Mouse (Mus musculus) hindbrain, embryonic 11.5 days (tissue): Measurements from ENCODE around the gene Adamts16. TPM values are rescaled to one million over a fixed set of nuclear protein-coding genes. Genes with fewer than 3 reads are reported as not detected.
"Not testable (repeated sequence)": the region's sequence is repeated elsewhere in the genome, so short reads cannot be mapped to it uniquely, and the experiment has no call there.

ENCODE experiments used
- ATAC-seq: fragments of 200-750 bp; cut with Nextera tagmentation; 2 replicates; pipeline ENCODE4 v1.8.0; 2017; ENCODE audit warnings: mild to moderate bottlenecking, moderate TSS enrichment, moderate library complexity; ENCODE audit not compliant: low FRiP score
- DNase-seq: peaks from one replicate; pipeline ENCODE4 v3.0.0-alpha.2; 2015; ENCODE audit warnings: low spot score
- H3K27ac ChIP-seq: fragments of 300-500 bp; sonication (generic); 2 replicates; pipeline ENCODE4 v1.5.1; 2014; ENCODE audit warnings: mild to moderate bottlenecking, low read depth, low read length
- H3K27me3 ChIP-seq: fragments of 300-500 bp; sonication (generic); 2 replicates; pipeline ENCODE4 v1.6.1; 2014; ENCODE audit warnings: mild to moderate bottlenecking, low read length, moderate library complexity, mixed read lengths; ENCODE audit not compliant: control insufficient read depth, insufficient read depth
- H3K36me3 ChIP-seq: fragments of 300-500 bp; sonication (generic); 2 replicates; pipeline ENCODE4 v1.6.1; 2014; ENCODE audit warnings: mild to moderate bottlenecking, low read length, moderate library complexity, mixed read lengths; ENCODE audit not compliant: control insufficient read depth, insufficient read depth
- H3K4me1 ChIP-seq: fragments of 300-500 bp; sonication (generic); replicated peaks from 2 replicates; pipeline ENCODE4 v1.6.1; 2014; ENCODE audit warnings: low read length, mixed read lengths; ENCODE audit not compliant: control insufficient read depth, insufficient read depth
- H3K4me2 ChIP-seq: fragments of 300-500 bp; sonication (generic); replicated peaks from 2 replicates; pipeline ENCODE4 v1.6.1; 2014; ENCODE audit warnings: mild to moderate bottlenecking, low read depth, low read length
- H3K4me3 ChIP-seq: fragments of 300-500 bp; sonication (generic); 2 replicates; pipeline ENCODE4 v1.5.1; 2014; ENCODE audit warnings: low read depth, low read length
- H3K9ac ChIP-seq: fragments of 300-500 bp; sonication (generic); 2 replicates; pipeline ENCODE4 v1.6.1; 2014; ENCODE audit warnings: low read depth, low read length
- H3K9me3 ChIP-seq: fragments of 300-500 bp; sonication (generic); 2 replicates; pipeline ENCODE4 v1.6.1; 2016; ENCODE audit warnings: low read length; ENCODE audit not compliant: control insufficient read depth
- WGBS: fragments of 180-500 bp; shearing (Covaris S2); extraction: QIAGEN DNeasy Blood & Tissue Kit; methylation state at CpG from one replicate; pipeline ENCODE4 v1.1.7; 2014; 5-methylcytosine and 5-hydroxymethylcytosine counted together
- polyA plus RNA-seq: library from polyadenylated mRNA; unstranded; fragments of >200 nt; fragmentation: Nextera tagmentation; extraction: Ambion mirVana; gene quantifications from 2 replicates; pipeline ENCODE4 v1.2.1, GENCODE M21; 2014

The Adamts16 gene
- 1.1 TPM in 2 replicates for polyA plus RNA-seq

DNA sequence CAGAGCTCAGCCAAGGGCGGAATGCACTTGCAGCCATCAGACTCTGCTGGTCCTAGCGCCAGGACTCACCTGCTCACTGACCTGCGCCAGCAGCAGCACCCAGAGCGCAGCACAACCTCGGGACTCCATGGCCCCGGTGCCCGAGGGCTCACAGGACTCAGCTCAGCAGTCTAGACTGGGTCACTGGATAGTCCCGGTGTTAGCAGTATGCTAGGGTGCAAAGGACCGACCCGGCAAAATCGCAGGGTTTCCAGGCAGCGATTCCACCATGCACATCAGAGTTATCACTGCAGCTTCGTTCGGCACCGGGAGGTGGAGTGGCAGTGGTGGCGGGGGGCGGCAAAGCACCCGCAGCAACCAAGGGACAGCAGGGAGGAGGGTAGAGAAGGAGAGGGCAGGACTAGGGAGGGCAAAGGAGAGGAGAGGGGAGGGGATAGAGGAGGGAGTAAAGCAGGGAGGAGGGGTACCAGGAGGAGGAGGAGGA is at the start of gene Adamts16:
Adamts16 (minus strand) TSS at position 391 of the 484 bp plus-strand sequence.
- 0 out of 2 replicates have a peak, but pooled peaks cover 2% of the 10 kb centered on the region for H3K4me1 ChIP-seq
- peak within 1 kb of the TSS; percentile 19 for H3K4me3 ChIP-seq
- H3K4me2 ChIP-seq: peak within 1 kb of the TSS; percentile 52
- H3K36me3 ChIP-seq: no peaks in the 10 kb centered on the region
- 0 out of 2 replicates have a peak within 1 kb of the TSS, but pooled peaks have one; percentile 21 for H3K9ac ChIP-seq
- peak; percentile 32 for DNase-seq
- no peaks in the 10 kb centered on the region for H3K9me3 ChIP-seq
- ATAC-seq: peak; percentile 59
- peaks cover 13% of the 10 kb centered on the region; the same call in 1 of the 2 replicates for H3K27me3 ChIP-seq
- no peak within 1 kb of the TSS for H3K27ac ChIP-seq
- WGBS: 1% methylated on average over 18 of the region's 18 CpGs

DNA sequence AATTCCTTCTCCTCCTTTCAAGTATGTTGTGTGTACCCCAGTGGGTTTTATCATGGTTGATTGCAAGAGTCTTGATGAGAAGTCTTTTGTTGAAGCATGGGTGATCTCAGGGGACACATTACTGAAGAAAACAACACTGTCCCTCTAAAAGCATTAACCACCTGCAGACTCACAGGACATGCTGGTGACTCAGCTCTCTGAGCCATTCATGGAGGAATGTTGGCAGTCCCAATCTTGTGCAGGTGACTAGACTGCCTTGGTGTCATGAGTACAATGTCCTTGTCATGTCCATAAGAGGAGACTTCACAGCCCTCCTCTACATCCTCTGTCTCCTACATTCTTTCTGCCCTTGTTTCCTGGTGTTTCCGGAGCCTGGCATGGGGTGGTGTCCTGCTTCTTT is 45.5 kb upstream of the Adamts16 start:
- Histone ChIP-seq H3K27me3 (no peaks in the 10 kb centered on the region), H3K4me1 (no peaks in the 10 kb centered on the region), H3K36me3 (no peaks in the 10 kb centered on the region), H3K9ac (no peak overlapping the region), H3K4me2 (no peak overlapping the region), H3K27ac (no peak overlapping the region), H3K4me3 (no peak overlapping the region), H3K9me3 (no peaks in the 10 kb centered on the region)
- 90% methylated on average over 1 of the region's 1 CpGs for WGBS
- ATAC-seq: no peak
- DNase-seq: no peak

DNA sequence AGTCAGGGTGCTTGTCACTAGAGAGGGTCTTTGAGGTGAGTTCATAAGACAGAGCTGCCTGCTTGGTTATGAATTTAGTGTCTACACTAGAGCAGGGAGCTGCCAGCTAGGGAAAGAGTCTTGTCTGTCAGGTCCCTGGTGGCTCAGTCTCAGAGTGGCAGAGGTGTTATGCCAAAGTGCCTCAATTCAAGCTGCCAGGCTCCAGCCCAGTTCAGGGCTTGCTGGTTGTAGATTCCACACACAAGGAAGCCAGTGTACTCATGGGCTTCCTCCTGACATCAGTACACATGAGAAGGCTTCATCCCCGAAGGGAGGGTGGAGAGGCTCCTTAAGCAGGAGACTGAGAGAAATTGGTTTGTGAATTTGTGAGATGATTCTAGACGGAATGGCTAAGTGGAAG is 43.4 kb upstream of the Adamts16 start:
- Histone ChIP-seq H3K9me3 (no peaks in the 10 kb centered on the region), H3K4me2 (no peak overlapping the region), H3K9ac (no peak overlapping the region), H3K27ac (no peak overlapping the region), H3K4me1 (no peaks in the 10 kb centered on the region), H3K27me3 (no peaks in the 10 kb centered on the region), H3K4me3 (no peak overlapping the region), H3K36me3 (no peaks in the 10 kb centered on the region)
- WGBS: 86% methylated on average over 2 of the region's 2 CpGs
- ATAC-seq: no peak
- DNase-seq: no peak

DNA sequence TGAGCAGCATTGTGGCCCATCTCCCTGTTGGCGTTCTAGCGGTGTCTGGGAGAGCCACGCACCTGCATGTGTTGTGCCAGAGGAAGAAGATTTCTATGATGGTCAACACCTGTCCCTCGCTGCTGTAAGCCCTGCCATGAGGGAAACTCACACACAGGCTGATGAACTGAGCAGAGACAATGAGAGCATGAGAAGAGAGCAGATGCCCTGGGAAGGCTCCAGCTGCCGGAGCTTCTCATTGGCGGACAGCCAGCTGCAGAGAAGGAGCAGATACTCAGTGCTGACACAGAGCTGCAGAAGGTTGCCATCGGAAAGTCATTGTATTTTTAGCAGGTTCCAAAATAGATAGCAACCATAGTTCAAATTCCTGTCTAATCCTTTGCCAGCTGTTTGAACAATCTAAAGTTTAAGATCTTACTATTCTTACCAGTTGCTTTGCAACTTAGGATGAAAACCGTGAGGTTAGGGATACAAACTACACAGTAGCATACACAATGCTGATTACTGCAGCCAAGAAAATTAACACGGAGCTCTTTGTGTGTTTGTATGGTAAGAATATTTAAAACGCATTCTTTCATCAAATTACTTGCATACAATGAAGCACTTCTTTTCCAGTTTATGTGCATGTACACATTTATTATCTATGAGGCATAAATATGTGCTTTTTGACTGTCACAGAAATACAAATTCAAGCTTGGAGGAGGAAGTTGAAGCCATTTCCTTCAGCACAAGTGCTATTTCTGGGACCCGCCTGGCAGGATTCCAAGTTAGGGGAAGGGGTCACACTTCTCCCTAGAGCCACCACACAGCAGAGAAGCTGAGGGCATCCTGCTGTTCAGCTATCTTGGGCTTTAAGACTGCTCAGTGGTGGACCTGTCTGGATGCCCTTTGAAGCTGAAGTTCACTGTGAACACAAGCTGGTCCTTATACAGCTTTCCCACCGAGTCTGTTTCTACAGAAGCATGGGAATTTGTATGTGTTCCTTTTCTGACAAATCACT is 42.6 kb upstream of the Adamts16 start:
- Histone ChIP-seq H3K4me2 (no peak overlapping the region), H3K27me3 (no peaks in the 10 kb centered on the region), H3K4me1 (no peaks in the 10 kb centered on the region), H3K9ac (no peak overlapping the region), H3K36me3 (no peaks in the 10 kb centered on the region), H3K4me3 (no peak overlapping the region), H3K27ac (no peak overlapping the region), H3K9me3 (no peaks in the 10 kb centered on the region)
- ATAC-seq (no peak), DNase-seq (no peak)
- 78% methylated on average over 12 of the region's 12 CpGs for WGBS

DNA sequence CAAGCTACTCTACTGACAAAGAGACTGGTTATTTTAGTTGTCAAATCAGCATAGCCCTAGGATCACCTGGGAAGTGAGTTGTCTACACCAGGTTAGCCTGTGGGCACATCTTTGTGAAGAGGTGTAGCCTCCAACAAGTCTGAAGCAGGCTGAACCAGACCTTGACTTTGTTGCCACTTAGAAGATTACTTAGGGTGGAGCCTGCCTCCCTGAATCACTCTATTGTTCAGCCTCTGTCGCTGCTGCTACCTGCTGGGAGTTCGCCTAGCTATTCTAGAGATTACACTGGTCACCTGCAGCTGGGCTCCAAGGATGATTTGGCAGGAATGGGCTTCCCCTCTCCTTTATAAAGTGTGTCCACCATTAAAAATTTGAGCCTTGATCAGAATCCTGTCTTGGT is 38.4 kb upstream of the Adamts16 start:
- 33% methylated on average over 2 of the region's 2 CpGs for WGBS
- not testable (repeated sequence) for H3K4me2 ChIP-seq, ATAC-seq, H3K9ac ChIP-seq, H3K4me1 ChIP-seq, H3K9me3 ChIP-seq, H3K36me3 ChIP-seq, H3K27me3 ChIP-seq, H3K27ac ChIP-seq, H3K4me3 ChIP-seq, DNase-seq

DNA sequence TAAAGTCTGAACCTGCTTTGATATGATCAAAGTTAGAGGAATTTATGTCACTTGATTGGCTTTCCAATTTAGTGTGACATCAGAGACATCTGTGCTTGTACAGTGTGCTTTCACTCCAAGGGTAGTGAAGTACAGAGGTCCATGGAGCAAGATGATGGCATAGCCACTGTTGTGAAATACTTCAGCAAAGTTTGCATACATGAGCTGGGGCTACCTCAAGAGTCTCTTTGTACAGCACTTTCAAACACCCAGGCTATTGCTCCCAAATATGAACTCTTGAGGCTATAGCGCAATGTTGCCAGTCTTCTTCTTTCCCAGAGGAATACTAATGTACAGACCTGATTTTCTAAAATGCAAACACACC is 35.9 kb upstream of the Adamts16 start:
- H3K36me3 ChIP-seq: no peaks in the 10 kb centered on the region
- H3K27ac ChIP-seq: no peak overlapping the region
- DNase-seq: no peak
- WGBS: 97% methylated on average over 1 of the region's 1 CpGs
- no peaks in the 10 kb centered on the region for H3K27me3 ChIP-seq
- H3K4me1 ChIP-seq: no peaks in the 10 kb centered on the region
- no peak overlapping the region for H3K4me3 ChIP-seq
- no peak overlapping the region for H3K4me2 ChIP-seq
- no peak for ATAC-seq
- H3K9me3 ChIP-seq: no peaks in the 10 kb centered on the region
- no peak overlapping the region for H3K9ac ChIP-seq

DNA sequence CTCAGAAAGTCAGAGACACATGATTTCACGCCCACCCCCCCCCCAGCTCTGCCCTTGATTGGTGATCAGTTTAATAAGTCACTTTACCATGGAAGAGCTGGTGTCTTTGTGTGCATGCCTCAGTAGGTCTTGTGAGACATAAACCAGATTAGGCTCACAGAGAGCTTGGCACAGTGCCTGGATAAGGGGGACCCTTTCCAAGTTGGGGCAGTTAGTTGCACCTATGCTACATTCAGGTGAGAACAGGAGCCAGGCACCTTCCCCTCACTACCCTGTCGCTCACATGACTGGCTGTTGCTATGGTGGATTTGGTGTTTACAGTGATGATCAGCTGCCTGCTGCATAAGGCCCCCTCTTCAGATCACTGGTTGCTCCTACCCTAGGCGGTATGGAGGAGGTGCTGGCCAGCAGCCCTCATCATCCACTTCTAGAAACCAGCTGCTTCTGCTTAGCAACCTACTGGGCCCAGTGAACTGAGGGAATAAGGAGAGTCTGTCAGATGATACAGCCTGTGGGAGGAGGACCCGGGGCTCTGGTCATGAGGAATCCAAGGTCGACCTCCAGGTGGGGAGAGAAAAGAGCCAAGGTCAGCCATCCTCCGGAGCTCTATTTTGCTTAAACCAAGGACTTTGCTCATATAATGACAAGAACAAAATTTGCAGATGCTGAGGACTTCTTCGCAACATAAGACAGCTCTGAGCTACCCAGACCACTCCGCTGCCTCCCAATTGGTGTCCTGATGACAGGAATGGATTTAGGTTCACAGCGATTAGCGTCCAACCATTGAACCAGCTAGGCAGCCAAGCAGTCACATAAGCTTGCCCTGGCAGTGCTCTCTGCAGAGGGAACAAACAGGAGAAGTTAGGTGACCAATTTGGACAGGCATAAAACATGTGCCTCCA is 35.3 kb upstream of the Adamts16 start:
- no peaks in the 10 kb centered on the region for H3K36me3 ChIP-seq
- no peaks in the 10 kb centered on the region for H3K9me3 ChIP-seq
- H3K4me1 ChIP-seq: no peaks in the 10 kb centered on the region
- H3K4me2 ChIP-seq: no peak overlapping the region
- no peak overlapping the region for H3K4me3 ChIP-seq
- WGBS: 78% methylated on average over 10 of the region's 10 CpGs
- no peak overlapping the region for H3K27ac ChIP-seq
- H3K27me3 ChIP-seq: no peaks in the 10 kb centered on the region
- ATAC-seq (no peak), DNase-seq (no peak)
- no peak overlapping the region for H3K9ac ChIP-seq

DNA sequence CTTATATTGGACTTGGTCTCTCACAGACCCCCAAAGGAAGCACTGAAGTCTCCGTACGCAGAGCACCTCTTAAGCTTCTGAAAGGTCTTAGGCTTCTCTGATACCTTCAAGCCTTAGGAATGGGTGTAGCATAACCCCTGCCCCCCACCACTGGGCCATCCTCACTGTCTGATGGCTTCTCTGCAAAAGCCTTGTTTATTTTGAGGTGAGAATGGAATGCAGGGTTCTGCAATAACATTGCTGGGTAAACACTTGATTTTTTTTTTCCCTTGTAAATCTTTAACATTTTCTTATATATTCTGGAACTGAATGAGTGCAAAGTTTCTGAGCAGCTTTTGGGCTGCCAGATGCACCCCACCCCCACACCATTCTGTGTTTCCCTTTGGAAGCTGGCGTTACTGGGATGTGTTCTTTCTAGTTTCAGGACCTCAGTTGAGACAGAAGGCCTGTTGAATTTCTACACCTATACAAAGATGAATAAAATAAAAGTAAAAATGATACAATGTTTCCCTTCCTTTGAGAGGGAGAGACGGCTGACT is 33.9 kb upstream of the Adamts16 start:
- Histone ChIP-seq H3K4me3 (no peak overlapping the region), H3K4me1 (no peaks in the 10 kb centered on the region), H3K27ac (no peak overlapping the region), H3K27me3 (no peaks in the 10 kb centered on the region), H3K9me3 (no peaks in the 10 kb centered on the region), H3K4me2 (no peak overlapping the region), H3K9ac (no peak overlapping the region), H3K36me3 (no peaks in the 10 kb centered on the region)
- no peak for DNase-seq
- ATAC-seq: no peak
- 83% methylated on average over 4 of the region's 4 CpGs for WGBS
